Mouse (Mus musculus) erythroblast, embryonic 14.5 days (primary cell): ENCODE results near the gene Rreb1.

Experiments
- GATA1 ChIP-seq: IDR thresholded peaks from 2 replicates; pipeline ENCODE4 v1.6.1; 2012; ENCODE audit warnings: low read length, inconsistent platforms, mixed read lengths
- TAL1 ChIP-seq: IDR thresholded peaks from 3 replicates; pipeline ENCODE4 v1.6.1; 2012; ENCODE audit warnings: low read length, inconsistent platforms, mixed read lengths

DNA sequence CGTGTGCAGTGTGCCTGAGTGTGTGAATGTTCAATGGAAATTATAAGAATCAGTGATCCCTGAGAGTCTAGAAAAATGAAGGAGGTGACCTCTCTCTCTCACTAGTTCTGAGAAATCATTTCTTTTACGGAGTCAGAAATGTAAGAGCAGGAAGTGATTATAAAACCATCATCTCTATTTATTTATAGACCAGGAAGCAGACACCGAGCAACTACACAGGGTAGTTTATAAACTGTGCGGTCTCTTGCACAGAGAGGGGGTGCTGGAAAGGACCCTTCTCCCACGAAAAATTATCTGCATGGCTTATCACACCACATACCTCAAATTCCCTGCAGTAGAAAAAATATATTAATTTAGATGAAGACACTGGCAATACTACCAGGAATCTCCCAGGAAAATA lies 37.4 kb upstream of the Rreb1 start:
- no peak for TF ChIP-seq TAL1
- no peak for TF ChIP-seq GATA1
